Mouse (Mus musculus) limb, embryonic 11.5 days (tissue): Measurements from ENCODE around the gene Padi2. TPM values are rescaled to one million over a fixed set of nuclear protein-coding genes. Genes with fewer than 3 reads are reported as not detected.

ENCODE experiments used
- ATAC-seq: fragments of 200-750 bp; cut with Nextera tagmentation; 2 replicates; pipeline ENCODE4 v1.8.0; 2017; ENCODE audit warnings: low read depth; ENCODE audit not compliant: insufficient number of reproducible peaks, low FRiP score, low TSS enrichment
- DNase-seq: peaks from one replicate; pipeline ENCODE4 v3.0.0-alpha.2; 2015; ENCODE audit warnings: low spot score
- H3K27ac ChIP-seq: fragments of 300-500 bp; sonication (generic); replicated peaks from 2 replicates; pipeline ENCODE4 v1.5.1; 2014; ENCODE audit warnings: low read depth, mild to moderate bottlenecking, low read length
- H3K27me3 ChIP-seq: fragments of 300-500 bp; sonication (generic); 2 replicates; pipeline ENCODE4 v1.6.1; 2014; ENCODE audit warnings: mild to moderate bottlenecking, low read length, mixed read lengths; ENCODE audit not compliant: control insufficient read depth, insufficient read depth
- H3K36me3 ChIP-seq: fragments of 300-500 bp; sonication (generic); 2 replicates; pipeline ENCODE4 v1.6.1; 2014; ENCODE audit warnings: mild to moderate bottlenecking, low read length, moderate library complexity, mixed read lengths; ENCODE audit not compliant: control insufficient read depth, insufficient read depth
- H3K4me1 ChIP-seq: fragments of 300-500 bp; sonication (generic); 2 replicates; pipeline ENCODE4 v1.6.1; 2014; ENCODE audit warnings: low read length, mixed read lengths; ENCODE audit not compliant: control insufficient read depth, insufficient read depth
- H3K4me2 ChIP-seq: fragments of 300-500 bp; sonication (generic); 2 replicates; pipeline ENCODE4 v1.6.1; 2014; ENCODE audit warnings: low read depth, mild to moderate bottlenecking, moderate library complexity; ENCODE audit not compliant: severe bottlenecking
- H3K4me3 ChIP-seq: fragments of 300-500 bp; sonication (generic); 2 replicates; pipeline ENCODE4 v1.5.1; 2014; ENCODE audit warnings: low read depth, low read length
- H3K9ac ChIP-seq: fragments of 300-500 bp; sonication (generic); 2 replicates; pipeline ENCODE4 v1.6.1; 2014; ENCODE audit warnings: mild to moderate bottlenecking, low read length
- H3K9me3 ChIP-seq: fragments of 300-500 bp; sonication (generic); 2 replicates; pipeline ENCODE4 v1.6.1; 2016; ENCODE audit warnings: low read length; ENCODE audit not compliant: control insufficient read depth
- WGBS: fragments of 180-500 bp; shearing (Covaris S2); extraction: QIAGEN DNeasy Blood & Tissue Kit; methylation state at CpG from one replicate; pipeline ENCODE4 v1.1.7; 2014; 5-methylcytosine and 5-hydroxymethylcytosine counted together
- polyA plus RNA-seq: library from polyadenylated mRNA; unstranded; fragments of >200 nt; fragmentation: Nextera tagmentation; extraction: Ambion mirVana; gene quantifications from 2 replicates; pipeline ENCODE4 v1.2.1, GENCODE M21; 2014

The Padi2 gene
- polyA plus RNA-seq, 1 experiment from 2014 or later = 0.17 TPM

DNA sequence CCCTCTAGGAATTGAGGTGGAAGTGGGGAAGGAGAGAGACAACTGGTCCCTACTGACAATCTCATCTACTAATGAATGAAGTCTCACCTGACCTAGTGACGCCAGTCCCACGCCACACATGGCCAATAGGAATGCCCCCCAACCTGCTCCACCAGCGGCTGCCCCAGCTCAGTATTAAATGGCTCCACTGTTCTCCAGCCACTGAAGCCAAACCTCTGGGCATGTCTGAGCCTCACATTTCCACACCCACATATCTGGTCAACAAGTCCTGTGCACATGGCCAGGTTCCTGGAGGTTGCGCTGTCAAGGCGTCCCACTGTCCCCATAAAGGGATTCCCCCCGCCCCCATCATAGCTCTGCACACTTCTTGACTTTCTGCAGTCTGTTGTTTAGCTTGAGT, 78.4 kb downstream of the Padi2 start:
- Histone ChIP-seq H3K4me1 (peaks cover 13% of the 10 kb centered on the region), H3K27ac (no peak overlapping the region), H3K9me3 (no peaks in the 10 kb centered on the region; the same call in 1 of the 2 replicates), H3K27me3 (no peaks in the 10 kb centered on the region), H3K9ac (no peak overlapping the region), H3K4me2 (no peak overlapping the region), H3K4me3 (no peak overlapping the region), H3K36me3 (no peaks in the 10 kb centered on the region; the same call in 1 of the 2 replicates)
- ATAC-seq = no peak
- WGBS = 80% methylated on average over 6 of the region's 6 CpGs
- no peak for DNase-seq

DNA sequence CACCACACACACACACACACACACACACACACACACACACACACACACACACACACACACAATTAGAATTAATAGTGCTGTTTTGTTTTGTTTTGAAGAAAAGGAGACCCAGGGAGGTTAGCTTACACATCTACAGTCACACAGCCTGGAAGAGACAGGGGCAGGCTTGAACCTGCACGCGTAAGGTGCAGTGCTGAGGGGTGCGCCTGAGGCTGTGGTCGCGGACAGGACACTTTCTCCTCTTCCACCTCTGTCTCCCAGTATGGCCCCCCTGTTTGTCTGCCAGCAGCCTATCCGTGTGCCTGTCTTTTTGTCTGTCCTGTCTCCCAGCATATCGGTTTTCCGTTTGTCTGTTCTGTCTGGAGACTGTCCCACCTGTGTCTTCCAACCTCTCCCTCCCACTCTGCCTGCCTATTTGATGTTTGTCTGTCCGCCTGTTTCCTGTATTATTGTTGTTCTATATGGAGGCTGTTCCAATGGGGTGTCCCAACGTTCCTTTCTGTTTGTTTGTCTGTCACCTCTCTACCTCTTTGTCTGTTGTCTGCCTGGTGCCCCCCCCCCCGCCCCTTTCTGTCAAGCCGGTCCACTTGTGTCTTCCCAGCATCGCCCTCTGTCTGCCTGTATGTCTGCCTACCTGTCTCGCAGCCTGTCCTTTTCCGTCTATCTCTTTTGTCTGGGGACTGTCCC, 80.0 kb downstream of the Padi2 start:
- peak overlapping the region; percentile 66 for H3K4me3 ChIP-seq
- peaks cover 13% of the 10 kb centered on the region for H3K4me1 ChIP-seq
- no peak for ATAC-seq
- no peak overlapping the region for H3K27ac ChIP-seq
- no peaks in the 10 kb centered on the region; the same call in 1 of the 2 replicates for H3K9me3 ChIP-seq
- DNase-seq = peak; percentile 27
- 36% methylated on average over 14 of the region's 15 CpGs for WGBS
- peak overlapping the region; percentile 70 for H3K4me2 ChIP-seq
- H3K9ac ChIP-seq = no peak overlapping the region; the same call in 1 of the 2 replicates
- no peaks in the 10 kb centered on the region for H3K27me3 ChIP-seq
- no peaks in the 10 kb centered on the region for H3K36me3 ChIP-seq

DNA sequence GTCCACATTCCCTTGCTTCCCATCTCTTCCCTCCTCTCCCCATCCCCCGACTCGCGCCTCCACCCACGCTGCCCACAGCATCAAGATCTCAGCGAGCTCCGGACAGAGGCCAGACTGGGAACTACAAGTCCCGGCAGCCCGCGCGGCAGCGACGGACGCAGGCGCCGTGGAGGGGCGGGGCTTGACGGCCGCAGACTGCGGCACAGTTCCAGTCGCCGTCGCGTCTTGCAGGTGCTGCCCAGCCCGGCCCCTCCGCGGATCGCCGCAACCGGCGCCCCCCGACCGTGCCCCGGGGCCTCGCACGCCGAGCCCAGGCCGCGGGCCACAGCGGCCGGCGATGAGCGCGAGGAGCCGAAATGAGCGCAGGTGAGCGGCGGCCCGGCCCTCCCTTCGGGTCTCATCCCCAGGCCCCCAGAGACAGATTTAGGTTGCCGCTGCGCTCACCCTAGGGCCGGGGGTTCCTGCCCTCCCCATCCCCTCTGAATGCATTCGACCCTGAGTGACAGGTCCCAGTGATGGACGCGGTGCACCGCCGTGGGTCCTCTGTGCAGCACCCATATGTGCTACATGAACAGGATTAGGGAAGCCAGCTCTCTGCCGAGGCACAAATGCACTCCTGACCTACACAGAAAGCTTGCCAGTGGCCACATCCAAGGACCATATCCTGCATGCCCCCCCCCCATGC, 80.7 kb downstream of the Padi2 start, which contains the start of gene Atp13a2:
Gene Atp13a2 (plus strand): TSS at position 163 of the 685 bp plus-strand sequence.
- H3K4me3 ChIP-seq = peak within 1 kb of the TSS; percentile 66
- peak within 1 kb of the TSS; percentile 70 for H3K4me2 ChIP-seq
- ATAC-seq (peak; percentile 78), DNase-seq (peak; percentile 92)
- peak within 1 kb of the TSS; percentile 67 for H3K9ac ChIP-seq
- no peaks in the 10 kb centered on the region; the same call in 1 of the 2 replicates for H3K9me3 ChIP-seq
- no peaks in the 10 kb centered on the region for H3K27me3 ChIP-seq
- under 1% methylated on average over 55 of the region's 58 CpGs for WGBS
- no peak within 1 kb of the TSS for H3K27ac ChIP-seq
- H3K36me3 ChIP-seq = no peaks in the 10 kb centered on the region
- peaks cover 13% of the 10 kb centered on the region for H3K4me1 ChIP-seq

DNA sequence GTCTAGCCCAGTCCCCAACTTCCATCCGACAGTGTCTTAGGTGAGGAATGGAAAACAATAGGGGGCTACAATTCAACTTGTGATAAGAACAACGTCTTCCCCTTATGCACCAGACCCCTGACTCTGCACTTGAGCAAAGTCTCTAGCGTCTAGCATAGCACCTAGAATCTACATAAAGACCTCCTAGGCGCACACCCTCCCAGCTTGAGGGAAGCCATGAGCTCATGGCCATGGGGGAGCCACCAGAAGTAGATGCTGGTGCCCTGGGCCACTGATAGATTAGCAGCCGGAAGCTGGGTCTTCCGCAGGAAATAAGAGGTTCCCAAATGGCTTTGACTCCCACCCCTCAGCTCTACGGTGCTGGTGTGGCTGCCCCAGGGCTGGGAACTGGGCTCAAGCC, 81.3 kb downstream of the Padi2 start:
- Histone ChIP-seq H3K4me3 (peak overlapping the region; percentile 66), H3K4me2 (peak overlapping the region; percentile 70), H3K27ac (no peak overlapping the region), H3K9ac (peak overlapping the region; percentile 67), H3K4me1 (peaks cover 13% of the 10 kb centered on the region), H3K27me3 (no peaks in the 10 kb centered on the region), H3K36me3 (no peaks in the 10 kb centered on the region), H3K9me3 (no peaks in the 10 kb centered on the region)
- no peak for ATAC-seq
- DNase-seq = no peak
- WGBS = 35% methylated on average over 7 of the region's 7 CpGs

DNA sequence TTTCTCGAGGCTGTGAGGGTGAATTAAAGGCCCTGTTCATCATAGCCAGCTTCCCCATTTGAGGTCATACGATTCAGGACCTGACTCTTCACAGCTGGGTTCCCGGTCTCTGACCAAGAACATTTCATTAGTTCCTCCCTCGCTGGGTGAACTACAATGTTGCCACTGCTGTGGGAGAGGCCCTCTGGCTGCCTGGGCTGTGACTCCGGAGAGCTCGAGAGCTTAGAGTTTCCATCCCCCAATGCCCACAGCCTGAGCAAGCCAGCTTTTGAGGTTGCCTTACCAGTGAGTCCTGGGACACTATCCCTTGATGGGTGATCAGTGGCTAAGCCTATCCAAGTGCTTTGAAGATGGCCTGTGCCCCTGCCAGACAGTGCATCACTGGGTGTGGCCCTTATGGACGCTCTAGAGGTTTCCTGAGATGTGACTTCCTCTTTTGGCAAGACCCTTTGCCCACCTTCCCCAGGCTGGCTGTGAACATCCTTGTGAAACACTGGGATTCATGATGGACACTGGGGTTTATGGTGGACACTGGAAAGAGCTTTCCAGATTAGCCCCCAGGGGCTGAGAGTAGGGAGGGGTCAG, 82.7 kb downstream of the Padi2 start:
- Histone ChIP-seq H3K9ac (no peak overlapping the region), H3K4me1 (peaks cover 9% of the 10 kb centered on the region; the same call in 1 of the 2 replicates), H3K36me3 (no peaks in the 10 kb centered on the region), H3K4me2 (no peak overlapping the region), H3K4me3 (no peak overlapping the region), H3K27me3 (no peaks in the 10 kb centered on the region), H3K9me3 (no peaks in the 10 kb centered on the region), H3K27ac (no peak overlapping the region)
- ATAC-seq (no peak), DNase-seq (no peak)
- 66% methylated on average over 7 of the region's 7 CpGs for WGBS

DNA sequence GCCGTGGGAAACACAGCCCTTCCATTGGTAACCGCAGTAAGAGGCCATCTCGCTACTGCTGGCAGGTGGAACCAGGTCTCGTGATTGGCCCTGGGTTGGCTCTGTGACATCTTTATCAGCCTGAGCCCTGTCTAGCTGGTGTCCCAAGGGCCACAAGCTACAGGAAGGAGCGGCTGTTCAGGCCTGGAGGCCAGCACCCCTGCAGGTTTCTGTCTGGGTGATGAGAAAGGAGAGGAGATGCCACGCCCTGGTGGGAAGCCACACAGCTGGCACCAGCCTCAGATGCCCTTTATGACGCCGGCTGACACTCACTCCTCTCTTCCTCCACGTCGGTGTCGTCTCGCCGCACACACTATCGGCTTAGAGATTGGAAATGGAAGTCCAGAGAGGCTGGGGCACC, 83.3 kb downstream of the Padi2 start:
- peaks cover 2% of the 10 kb centered on the region for H3K36me3 ChIP-seq
- no peaks in the 10 kb centered on the region for H3K27me3 ChIP-seq
- no peak overlapping the region for H3K4me3 ChIP-seq
- DNase-seq = no peak
- no peak for ATAC-seq
- WGBS = 95% methylated on average over 14 of the region's 14 CpGs
- no peak overlapping the region for H3K27ac ChIP-seq
- H3K4me1 ChIP-seq = peaks cover 9% of the 10 kb centered on the region; the same call in 1 of the 2 replicates
- no peak overlapping the region for H3K9ac ChIP-seq
- H3K4me2 ChIP-seq = no peak overlapping the region
- no peaks in the 10 kb centered on the region for H3K9me3 ChIP-seq

DNA sequence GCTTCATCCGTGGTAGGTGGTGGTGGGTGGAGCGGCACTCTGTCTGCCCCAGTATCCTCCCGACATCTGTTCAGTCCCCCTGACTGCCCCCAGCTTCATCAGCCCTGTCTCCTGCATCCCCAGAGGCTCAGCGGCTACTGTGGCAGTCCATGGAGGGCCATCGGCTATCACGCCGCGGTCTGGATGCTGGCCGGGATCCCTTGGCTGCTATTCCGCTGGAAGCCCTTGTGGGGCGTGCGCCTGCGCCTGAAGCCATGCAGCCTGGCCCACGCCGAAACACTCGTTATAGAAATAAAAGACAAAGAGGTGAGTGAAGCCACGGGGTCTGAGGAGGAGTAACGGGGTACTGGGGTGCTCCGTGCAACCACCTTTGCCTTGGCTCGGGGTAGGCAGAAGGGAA, 86.1 kb downstream of the Padi2 start:
- no peak for ATAC-seq
- WGBS = 89% methylated on average over 20 of the region's 20 CpGs
- no peak overlapping the region for H3K4me2 ChIP-seq
- no peak overlapping the region for H3K4me3 ChIP-seq
- DNase-seq = no peak
- H3K27ac ChIP-seq = no peak overlapping the region
- H3K4me1 ChIP-seq = peaks cover 8% of the 10 kb centered on the region; the same call in 1 of the 2 replicates
- H3K27me3 ChIP-seq = no peaks in the 10 kb centered on the region
- no peak overlapping the region for H3K9ac ChIP-seq
- H3K36me3 ChIP-seq = peaks cover 15% of the 10 kb centered on the region
- no peaks in the 10 kb centered on the region for H3K9me3 ChIP-seq

DNA sequence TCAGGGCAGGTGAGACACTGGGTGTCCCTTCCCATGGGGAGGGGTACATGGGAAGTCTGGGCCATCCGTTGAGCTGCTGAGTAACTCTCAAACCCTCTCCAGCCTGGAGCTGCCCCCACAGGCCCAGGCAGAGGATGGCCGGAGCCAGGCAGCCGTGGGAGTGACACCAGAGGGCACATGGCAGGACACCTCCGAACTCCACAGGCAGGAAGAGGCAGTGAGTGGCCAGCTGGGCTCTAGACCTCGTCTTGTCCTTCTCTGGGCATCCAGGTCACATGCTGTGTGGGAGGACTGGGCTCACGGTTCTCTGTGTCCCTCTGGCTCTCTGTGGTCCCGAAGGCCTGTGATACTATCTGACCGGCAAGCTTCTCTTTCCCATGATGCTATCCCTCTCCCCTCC, 87.7 kb downstream of the Padi2 start:
- Histone ChIP-seq H3K36me3 (peaks cover 19% of the 10 kb centered on the region), H3K4me1 (no peaks in the 10 kb centered on the region), H3K4me2 (no peak overlapping the region), H3K9me3 (no peaks in the 10 kb centered on the region), H3K9ac (no peak overlapping the region), H3K27me3 (no peaks in the 10 kb centered on the region), H3K27ac (no peak overlapping the region), H3K4me3 (no peak overlapping the region)
- DNase-seq (no peak), ATAC-seq (no peak)
- WGBS = 86% methylated on average over 8 of the region's 8 CpGs
